Mouse (Mus musculus) hindbrain, embryonic 13.5 days (tissue): ENCODE data around the gene B4galnt3. TPM values are rescaled to one million over a fixed set of nuclear protein-coding genes. Genes with fewer than 3 reads are reported as not detected.
A peak's percentile ranks its signal among the peaks of the same experiment; 100 is the strongest.

ENCODE experiments used
- ATAC-seq: fragments of 200-750 bp; cut with Nextera tagmentation; 2 replicates; pipeline ENCODE4 v1.8.0; 2017; ENCODE audit warnings: moderate TSS enrichment; ENCODE audit not compliant: low FRiP score
- H3K27ac ChIP-seq: fragments of 300-500 bp; sonication (generic); 2 replicates; pipeline ENCODE4 v1.5.1; 2015; ENCODE audit warnings: inconsistent platforms, mild to moderate bottlenecking, moderate library complexity
- H3K27me3 ChIP-seq: fragments of 300-500 bp; sonication (generic); 2 replicates; pipeline ENCODE4 v1.6.1; 2015; ENCODE audit warnings: mild to moderate bottlenecking, inconsistent platforms
- H3K36me3 ChIP-seq: fragments of 300-500 bp; sonication (generic); 2 replicates; pipeline ENCODE4 v1.6.1; 2015; ENCODE audit warnings: mild to moderate bottlenecking, inconsistent platforms
- H3K4me1 ChIP-seq: fragments of 300-500 bp; sonication (generic); replicated peaks from 2 replicates; pipeline ENCODE4 v1.6.1; 2015; ENCODE audit warnings: inconsistent platforms
- H3K4me2 ChIP-seq: fragments of 300-500 bp; sonication (generic); 2 replicates; pipeline ENCODE4 v1.6.1; 2015; ENCODE audit warnings: inconsistent platforms, mild to moderate bottlenecking, moderate library complexity
- H3K4me3 ChIP-seq: fragments of 300-500 bp; sonication (generic); 2 replicates; pipeline ENCODE4 v1.5.1; 2015; ENCODE audit warnings: mild to moderate bottlenecking, inconsistent platforms
- H3K9ac ChIP-seq: fragments of 300-500 bp; sonication (generic); 2 replicates; pipeline ENCODE4 v1.6.1; 2015; ENCODE audit warnings: mild to moderate bottlenecking, inconsistent platforms
- H3K9me3 ChIP-seq: fragments of 300-500 bp; sonication (generic); 2 replicates; pipeline ENCODE4 v1.6.1; 2016; ENCODE audit warnings: inconsistent platforms
- WGBS: fragments of 180-500 bp; shearing (Covaris S2); methylation state at CpG from one replicate; pipeline ENCODE4 v1.1.7; 2015; 5-methylcytosine and 5-hydroxymethylcytosine counted together
- polyA plus RNA-seq: library from polyadenylated mRNA; unstranded; fragments of >200 nt; fragmentation: Nextera tagmentation; extraction: Ambion mirVana; gene quantifications from 2 replicates; pipeline ENCODE4 v1.2.1, GENCODE M21; 2015

Gene B4galnt3
- polyA plus RNA-seq, 1 experiment from 2014 or later, result 0.27 TPM

GRCm38 (mm10) chr6:120240461-120240860, 53.9 kb downstream of the B4galnt3 start:
- ATAC-seq, result no peak

GRCm38 (mm10) chr6:120235874-120236273, 58.5 kb downstream of the B4galnt3 start:
- Histone ChIP-seq H3K4me1 (no peaks in the 10 kb centered on the region), H3K36me3 (no peaks in the 10 kb centered on the region), H3K9me3 (no peaks in the 10 kb centered on the region), H3K27me3 (no peaks in the 10 kb centered on the region), H3K4me3 (no peak overlapping the region), H3K9ac (peak overlapping the region; percentile 0; the same call in 1 of the 2 replicates), H3K4me2 (no peak overlapping the region), H3K27ac (no peak overlapping the region)
- no peak for ATAC-seq
- WGBS, result 54% methylated on average over 7 of the region's 7 CpGs

More at GRCm38 (mm10) chr6:120240461-120240860, 53.9 kb downstream of the B4galnt3 start:
- H3K4me2 ChIP-seq, result no peak overlapping the region
- H3K9me3 ChIP-seq, result no peaks in the 10 kb centered on the region
- H3K27me3 ChIP-seq, result no peaks in the 10 kb centered on the region
- no peak overlapping the region for H3K4me3 ChIP-seq
- no peaks in the 10 kb centered on the region for H3K36me3 ChIP-seq
- 85% methylated on average over 5 of the region's 5 CpGs for WGBS
- H3K9ac ChIP-seq, result no peak overlapping the region
- H3K4me1 ChIP-seq, result no peaks in the 10 kb centered on the region
- H3K27ac ChIP-seq, result no peak overlapping the region

- ATAC-seq, result no peak
- no peak overlapping the region for H3K4me3 ChIP-seq
- no peak overlapping the region for H3K4me2 ChIP-seq
- no peaks in the 10 kb centered on the region for H3K4me1 ChIP-seq
- H3K27me3 ChIP-seq, result no peaks in the 10 kb centered on the region
- H3K9ac ChIP-seq, result no peak overlapping the region
- no peak overlapping the region for H3K27ac ChIP-seq
- H3K9me3 ChIP-seq, result no peaks in the 10 kb centered on the region
- 94% methylated on average over 6 of the region's 6 CpGs for WGBS
- H3K36me3 ChIP-seq, result no peaks in the 10 kb centered on the region
These were observed 61.5 kb downstream of the B4galnt3 start for GRCm38 (mm10) chr6:120232885-120233284.

- 0 out of 2 replicates have a peak, but pooled peaks cover 3% of the 10 kb centered on the region for H3K4me1 ChIP-seq
- H3K27ac ChIP-seq, result no peak overlapping the region
- no peak overlapping the region for H3K4me3 ChIP-seq
- no peaks in the 10 kb centered on the region for H3K27me3 ChIP-seq
- H3K9me3 ChIP-seq, result no peaks in the 10 kb centered on the region
- no peak for ATAC-seq
- H3K4me2 ChIP-seq, result no peak overlapping the region
- H3K9ac ChIP-seq, result no peak overlapping the region
- no peaks in the 10 kb centered on the region for H3K36me3 ChIP-seq
- 28% methylated on average over 1 of the region's 1 CpGs for WGBS
These were observed 63.9 kb downstream of the B4galnt3 start for GRCm38 (mm10) chr6:120230441-120230840.

GRCm38 (mm10) chr6:120229806-120230205, 64.6 kb downstream of the B4galnt3 start:
- H3K9ac ChIP-seq, result no peak overlapping the region
- H3K27me3 ChIP-seq, result no peaks in the 10 kb centered on the region
- ATAC-seq, result no peak
- H3K36me3 ChIP-seq, result no peaks in the 10 kb centered on the region
- 0 out of 2 replicates have a peak, but pooled peaks cover 3% of the 10 kb centered on the region for H3K4me1 ChIP-seq
- no peak overlapping the region for H3K4me3 ChIP-seq
- H3K27ac ChIP-seq, result no peak overlapping the region
- WGBS, result 67% methylated on average over 7 of the region's 7 CpGs
- H3K9me3 ChIP-seq, result no peaks in the 10 kb centered on the region
- no peak overlapping the region for H3K4me2 ChIP-seq

GRCm38 (mm10) chr6:120227068-120227467, 67.3 kb downstream of the B4galnt3 start:
- Histone ChIP-seq H3K4me1 (0 out of 2 replicates have a peak, but pooled peaks cover 3% of the 10 kb centered on the region), H3K4me2 (no peak overlapping the region), H3K9ac (no peak overlapping the region), H3K4me3 (no peak overlapping the region), H3K27me3 (no peaks in the 10 kb centered on the region), H3K27ac (no peak overlapping the region), H3K9me3 (no peaks in the 10 kb centered on the region), H3K36me3 (no peaks in the 10 kb centered on the region)
- ATAC-seq, result no peak
- 91% methylated on average over 7 of the region's 7 CpGs for WGBS

- H3K36me3 ChIP-seq, result no peaks in the 10 kb centered on the region
- 0 out of 2 replicates have a peak, but pooled peaks cover 3% of the 10 kb centered on the region for H3K4me1 ChIP-seq
- no peak overlapping the region for H3K27ac ChIP-seq
- H3K4me2 ChIP-seq, result no peak overlapping the region
- no peak overlapping the region for H3K9ac ChIP-seq
- no peak for ATAC-seq
- no peaks in the 10 kb centered on the region for H3K9me3 ChIP-seq
- no peaks in the 10 kb centered on the region for H3K27me3 ChIP-seq
- 63% methylated on average over 6 of the region's 6 CpGs for WGBS
- no peak overlapping the region for H3K4me3 ChIP-seq
These were observed 69.0 kb downstream of the B4galnt3 start for GRCm38 (mm10) chr6:120225355-120225754.

GRCm38 (mm10) chr6:120222669-120223068, 71.7 kb downstream of the B4galnt3 start:
- no peaks in the 10 kb centered on the region for H3K9me3 ChIP-seq
- no peak overlapping the region for H3K27ac ChIP-seq
- ATAC-seq, result no peak
- H3K4me1 ChIP-seq, result 0 out of 2 replicates have a peak, but pooled peaks cover 3% of the 10 kb centered on the region
- 29% methylated on average over 6 of the region's 6 CpGs for WGBS
- H3K4me3 ChIP-seq, result no peak overlapping the region
- H3K27me3 ChIP-seq, result no peaks in the 10 kb centered on the region
- no peak overlapping the region for H3K4me2 ChIP-seq
- H3K36me3 ChIP-seq, result no peaks in the 10 kb centered on the region
- H3K9ac ChIP-seq, result no peak overlapping the region

GRCm38 (mm10) chr6:120219281-120219680, 75.1 kb downstream of the B4galnt3 start:
- H3K27ac ChIP-seq, result no peak overlapping the region
- no peaks in the 10 kb centered on the region for H3K9me3 ChIP-seq
- H3K9ac ChIP-seq, result no peak overlapping the region
- H3K4me3 ChIP-seq, result no peak overlapping the region
- 76% methylated on average over 2 of the region's 2 CpGs for WGBS
- H3K4me1 ChIP-seq, result no peaks in the 10 kb centered on the region
- H3K4me2 ChIP-seq, result no peak overlapping the region
- no peaks in the 10 kb centered on the region for H3K27me3 ChIP-seq
- H3K36me3 ChIP-seq, result no peaks in the 10 kb centered on the region
- ATAC-seq, result no peak

- H3K36me3 ChIP-seq, result no peaks in the 10 kb centered on the region
- no peak overlapping the region for H3K27ac ChIP-seq
- no peaks in the 10 kb centered on the region for H3K9me3 ChIP-seq
- no peaks in the 10 kb centered on the region for H3K27me3 ChIP-seq
- WGBS, result 83% methylated on average over 1 of the region's 1 CpGs
- no peak overlapping the region for H3K4me2 ChIP-seq
- no peak overlapping the region for H3K9ac ChIP-seq
- H3K4me1 ChIP-seq, result no peaks in the 10 kb centered on the region
- ATAC-seq, result no peak
- no peak overlapping the region for H3K4me3 ChIP-seq
These were observed 77.7 kb downstream of the B4galnt3 start for GRCm38 (mm10) chr6:120216702-120217101.

GRCm38 (mm10) chr6:120211536-120211935, 82.8 kb downstream of the B4galnt3 start:
- Histone ChIP-seq H3K27ac (no peak overlapping the region), H3K4me1 (no peaks in the 10 kb centered on the region), H3K9me3 (no peaks in the 10 kb centered on the region), H3K4me2 (no peak overlapping the region), H3K27me3 (no peaks in the 10 kb centered on the region), H3K36me3 (no peaks in the 10 kb centered on the region), H3K9ac (no peak overlapping the region), H3K4me3 (no peak overlapping the region)
- 88% methylated on average over 6 of the region's 6 CpGs for WGBS
- no peak for ATAC-seq

GRCm38 (mm10) chr6:120206586-120206985, 87.8 kb downstream of the B4galnt3 start:
- Histone ChIP-seq H3K9me3 (no peaks in the 10 kb centered on the region), H3K4me2 (no peak overlapping the region), H3K4me3 (no peak overlapping the region), H3K27me3 (peaks cover 4% of the 10 kb centered on the region; the same call in 1 of the 2 replicates), H3K4me1 (peaks cover 16% of the 10 kb centered on the region), H3K36me3 (no peaks in the 10 kb centered on the region), H3K9ac (no peak overlapping the region), H3K27ac (no peak overlapping the region)
- ATAC-seq, result no peak
- WGBS, result 90% methylated on average over 5 of the region's 5 CpGs

GRCm38 (mm10) chr6:120202406-120202805, 92.0 kb downstream of the B4galnt3 start:
- H3K4me1 ChIP-seq, result peaks cover 17% of the 10 kb centered on the region
- no peak overlapping the region; the same call in 1 of the 2 replicates for H3K27ac ChIP-seq
- H3K4me3 ChIP-seq, result no peak overlapping the region
- H3K27me3 ChIP-seq, result peaks cover 4% of the 10 kb centered on the region; the same call in 1 of the 2 replicates
- 36% methylated on average over 8 of the region's 8 CpGs for WGBS
- H3K9me3 ChIP-seq, result no peaks in the 10 kb centered on the region
- 0 out of 2 replicates have a peak overlapping the region, but pooled peaks have one; percentile 8 for H3K4me2 ChIP-seq
- H3K36me3 ChIP-seq, result no peaks in the 10 kb centered on the region
- H3K9ac ChIP-seq, result no peak overlapping the region
- ATAC-seq, result peak; percentile 60
